Mouse (Mus musculus): ENCODE data around the gene Gpt2. TPM values are rescaled to one million over a fixed set of nuclear protein-coding genes. Genes with fewer than 3 reads are reported as not detected.

Gene Gpt2
- polyA plus RNA-seq, 1 experiment from 2014 or later: 39.1 TPM

- Histone ChIP-seq H3K9me3 (ENCODE audit: control insufficient read depth, low read length) (peaks cover 2% of the 10 kb centered on the region; the same call in 1 of the 2 replicates), H3K9ac (replicated peaks; ENCODE audit: low read depth, low read length) (no peak overlapping the region), H3K27ac (ENCODE audit: low read length) (no peak overlapping the region), H3K36me3 (ENCODE audit: control insufficient read depth, insufficient read depth) (peaks cover 9% of the 10 kb centered on the region), H3K4me3 (replicated peaks; ENCODE audit: low read length) (no peak overlapping the region), H3K4me1 (replicated peaks; ENCODE audit: control insufficient read depth, insufficient read depth, low read length) (no peaks in the 10 kb centered on the region), H3K27me3 (replicated peaks; ENCODE audit: control insufficient read depth, insufficient read depth, low read length) (no peaks in the 10 kb centered on the region), H3K4me2 (ENCODE audit: low read length) (no peak overlapping the region)
- 96% methylated on average over 1 of the region's 1 CpGs for WGBS
- ATAC-seq: no peak
Observed at GRCm38 (mm10) chr8:85530717-85531116, 38.3 kb downstream of the Gpt2 start.

DNA sequence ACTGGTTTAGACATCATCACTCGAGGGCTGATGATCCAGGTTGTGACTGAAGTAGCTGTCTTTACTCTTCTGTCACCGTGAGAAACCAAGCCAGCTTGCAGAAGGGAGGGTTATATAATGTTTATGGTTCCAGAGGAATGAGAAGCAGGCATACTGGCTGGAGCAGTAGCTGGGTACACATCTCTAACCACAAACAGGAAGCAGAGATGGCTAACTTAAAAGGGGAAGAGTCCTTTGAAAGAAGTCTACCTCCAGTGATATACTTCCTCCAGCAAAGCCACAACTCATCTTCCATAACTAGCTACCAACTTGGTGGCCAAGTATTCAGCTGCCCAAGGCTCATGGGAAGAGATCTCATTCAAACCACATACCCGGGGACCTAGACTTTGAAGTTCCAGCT is 39.1 kb downstream of the Gpt2 start:
- Histone ChIP-seq H3K4me3 (replicated peaks; ENCODE audit: low read length) (no peak overlapping the region), H3K36me3 (ENCODE audit: control insufficient read depth, insufficient read depth) (peaks cover 11% of the 10 kb centered on the region; the same call in 1 of the 2 replicates), H3K9me3 (ENCODE audit: control insufficient read depth, low read length) (peaks cover 2% of the 10 kb centered on the region; the same call in 1 of the 2 replicates), H3K27me3 (replicated peaks; ENCODE audit: control insufficient read depth, insufficient read depth, low read length) (no peaks in the 10 kb centered on the region), H3K4me1 (replicated peaks; ENCODE audit: control insufficient read depth, insufficient read depth, low read length) (no peaks in the 10 kb centered on the region), H3K27ac (ENCODE audit: low read length) (no peak overlapping the region), H3K9ac (replicated peaks; ENCODE audit: low read depth, low read length) (no peak overlapping the region), H3K4me2 (ENCODE audit: low read length) (no peak overlapping the region)
- WGBS: 89% methylated on average over 3 of the region's 3 CpGs
- no peak for ATAC-seq

DNA sequence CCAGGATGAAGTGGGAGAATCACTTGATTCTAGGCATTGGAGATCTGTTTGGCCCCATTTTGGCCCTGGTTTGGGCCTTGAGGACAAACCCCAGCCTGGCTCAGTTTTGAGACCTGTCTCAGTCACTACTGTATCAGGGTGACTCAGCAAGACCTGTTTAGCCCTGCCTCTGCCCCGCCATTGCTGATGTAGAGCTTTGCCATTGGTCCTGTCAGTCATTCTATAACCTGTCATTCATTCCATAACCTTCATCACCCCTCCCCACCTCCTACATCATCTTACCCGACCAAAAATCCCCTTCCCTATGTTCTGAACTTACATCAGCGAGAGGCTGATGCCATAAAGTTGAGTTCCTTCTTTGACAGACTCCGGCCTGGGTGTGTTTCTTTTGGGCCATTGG is 40.5 kb downstream of the Gpt2 start:
- H3K36me3 ChIP-seq (ENCODE audit: control insufficient read depth, insufficient read depth): peaks cover 10% of the 10 kb centered on the region
- no peak overlapping the region for H3K9ac ChIP-seq (replicated peaks; ENCODE audit: low read depth, low read length)
- H3K9me3 ChIP-seq (ENCODE audit: control insufficient read depth, low read length): peaks cover 2% of the 10 kb centered on the region; the same call in 1 of the 2 replicates
- no peaks in the 10 kb centered on the region for H3K4me1 ChIP-seq (replicated peaks; ENCODE audit: control insufficient read depth, insufficient read depth, low read length)
- no peak for ATAC-seq
- no peaks in the 10 kb centered on the region for H3K27me3 ChIP-seq (replicated peaks; ENCODE audit: control insufficient read depth, insufficient read depth, low read length)
- no peak overlapping the region for H3K27ac ChIP-seq (ENCODE audit: low read length)
- no peak overlapping the region for H3K4me3 ChIP-seq (replicated peaks; ENCODE audit: low read length)
- H3K4me2 ChIP-seq (ENCODE audit: low read length): no peak overlapping the region
- WGBS: 86% methylated on average over 4 of the region's 4 CpGs

DNA sequence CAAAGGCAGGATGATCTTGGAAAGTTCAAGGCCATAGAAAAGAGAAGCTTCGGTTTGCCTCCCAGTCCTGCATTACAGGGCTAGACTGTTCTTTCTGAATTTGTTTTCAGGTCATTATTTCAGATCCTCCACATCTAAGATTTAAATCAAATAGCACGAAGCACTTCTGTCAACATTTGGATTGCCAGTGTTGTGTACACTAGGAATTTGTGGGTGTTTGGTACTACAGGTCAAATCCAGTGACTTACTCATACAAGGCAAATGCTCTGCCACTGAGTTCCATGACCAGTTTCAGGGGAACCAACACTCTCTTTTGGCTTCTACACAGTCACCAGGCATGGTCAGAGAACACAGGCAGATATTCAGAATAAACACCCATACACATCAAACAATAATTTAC is 41.1 kb downstream of the Gpt2 start:
- peaks cover 2% of the 10 kb centered on the region; the same call in 1 of the 2 replicates for H3K9me3 ChIP-seq (ENCODE audit: control insufficient read depth, low read length)
- H3K27me3 ChIP-seq (replicated peaks; ENCODE audit: control insufficient read depth, insufficient read depth, low read length): no peaks in the 10 kb centered on the region
- no peak overlapping the region for H3K9ac ChIP-seq (replicated peaks; ENCODE audit: low read depth, low read length)
- H3K4me3 ChIP-seq (replicated peaks; ENCODE audit: low read length): no peak overlapping the region
- no peaks in the 10 kb centered on the region for H3K4me1 ChIP-seq (replicated peaks; ENCODE audit: control insufficient read depth, insufficient read depth, low read length)
- H3K36me3 ChIP-seq (ENCODE audit: control insufficient read depth, insufficient read depth): peaks cover 15% of the 10 kb centered on the region
- 97% methylated on average over 2 of the region's 2 CpGs for WGBS
- no peak overlapping the region for H3K27ac ChIP-seq (ENCODE audit: low read length)
- no peak for ATAC-seq
- no peak overlapping the region for H3K4me2 ChIP-seq (ENCODE audit: low read length)

DNA sequence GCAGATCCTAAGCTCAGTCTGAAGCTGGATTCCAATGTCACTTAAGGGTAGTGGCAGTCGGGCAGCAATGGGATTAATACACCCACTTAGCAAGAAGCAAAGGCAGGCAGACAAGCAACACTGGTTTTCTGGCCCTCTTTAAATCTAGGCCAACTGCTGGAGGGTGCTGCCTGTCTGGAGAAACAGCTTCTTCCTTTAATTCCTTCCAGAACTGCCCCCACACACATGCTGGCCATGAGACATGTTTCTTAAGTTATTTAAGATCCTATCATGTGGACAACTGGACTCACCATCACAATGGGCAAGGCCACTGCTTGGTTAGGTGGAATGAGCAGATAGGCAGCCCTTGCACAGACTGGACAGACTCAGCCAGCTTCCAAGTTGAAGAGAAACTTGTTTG is 41.8 kb downstream of the Gpt2 start:
- WGBS: 86% methylated on average over 1 of the region's 1 CpGs

GRCm38 (mm10) chr8:85536332-85536731 is 44.0 kb downstream of the Gpt2 start:
- no peak for ATAC-seq
- no peaks in the 10 kb centered on the region for H3K4me1 ChIP-seq (replicated peaks; ENCODE audit: control insufficient read depth, insufficient read depth, low read length)
- H3K36me3 ChIP-seq (ENCODE audit: control insufficient read depth, insufficient read depth): peaks cover 27% of the 10 kb centered on the region
- WGBS: 96% methylated on average over 2 of the region's 2 CpGs
- no peaks in the 10 kb centered on the region for H3K9me3 ChIP-seq (ENCODE audit: control insufficient read depth, low read length)
- no peak overlapping the region for H3K27ac ChIP-seq (ENCODE audit: low read length)
- no peak overlapping the region for H3K4me2 ChIP-seq (ENCODE audit: low read length)
- H3K4me3 ChIP-seq (replicated peaks; ENCODE audit: low read length): no peak overlapping the region
- H3K9ac ChIP-seq (replicated peaks; ENCODE audit: low read depth, low read length): no peak overlapping the region
- no peaks in the 10 kb centered on the region for H3K27me3 ChIP-seq (replicated peaks; ENCODE audit: control insufficient read depth, insufficient read depth, low read length)

More for the DNA sequence above, 41.8 kb downstream of the Gpt2 start:
- peaks cover 2% of the 10 kb centered on the region; the same call in 1 of the 2 replicates for H3K9me3 ChIP-seq (ENCODE audit: control insufficient read depth, low read length)
- H3K4me2 ChIP-seq (ENCODE audit: low read length): no peak overlapping the region
- H3K27ac ChIP-seq (ENCODE audit: low read length): no peak overlapping the region
- peaks cover 21% of the 10 kb centered on the region for H3K36me3 ChIP-seq (ENCODE audit: control insufficient read depth, insufficient read depth)
- no peak overlapping the region for H3K4me3 ChIP-seq (replicated peaks; ENCODE audit: low read length)
- H3K9ac ChIP-seq (replicated peaks; ENCODE audit: low read depth, low read length): no peak overlapping the region
- no peaks in the 10 kb centered on the region for H3K27me3 ChIP-seq (replicated peaks; ENCODE audit: control insufficient read depth, insufficient read depth, low read length)
- no peak for ATAC-seq
- H3K4me1 ChIP-seq (replicated peaks; ENCODE audit: control insufficient read depth, insufficient read depth, low read length): no peaks in the 10 kb centered on the region

DNA sequence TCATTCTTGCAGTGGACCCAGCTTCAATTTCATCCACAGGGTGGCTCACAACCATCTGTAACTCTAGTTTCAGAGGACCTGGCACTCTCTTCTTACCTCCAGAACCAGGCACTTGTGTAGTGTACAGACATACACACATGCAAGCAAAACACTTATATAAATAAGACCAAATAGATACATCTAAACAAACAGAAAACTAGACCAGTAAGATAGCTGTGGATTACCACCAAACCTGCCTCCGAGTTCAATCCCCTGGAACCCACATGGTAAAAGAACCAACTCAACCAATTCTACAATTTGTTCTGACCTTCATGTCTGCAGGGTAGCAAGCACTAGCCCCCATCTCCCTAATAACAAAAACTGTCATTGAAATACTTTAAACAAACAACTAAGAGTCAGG is 59.6 kb downstream of the Gpt2 start:
- ATAC-seq: no peak
- peaks cover 28% of the 10 kb centered on the region for H3K36me3 ChIP-seq (ENCODE audit: control insufficient read depth, insufficient read depth)
- no peaks in the 10 kb centered on the region for H3K9me3 ChIP-seq (ENCODE audit: control insufficient read depth, low read length)
- no peaks in the 10 kb centered on the region for H3K27me3 ChIP-seq (replicated peaks; ENCODE audit: control insufficient read depth, insufficient read depth, low read length)
- H3K4me3 ChIP-seq (replicated peaks; ENCODE audit: low read length): no peak overlapping the region
- H3K27ac ChIP-seq (ENCODE audit: low read length): no peak overlapping the region
- no peak overlapping the region for H3K4me2 ChIP-seq (ENCODE audit: low read length)
- H3K4me1 ChIP-seq (replicated peaks; ENCODE audit: control insufficient read depth, insufficient read depth, low read length): peaks cover 8% of the 10 kb centered on the region
- H3K9ac ChIP-seq (replicated peaks; ENCODE audit: low read depth, low read length): no peak overlapping the region
- WGBS: 86% methylated on average over 1 of the region's 1 CpGs

DNA sequence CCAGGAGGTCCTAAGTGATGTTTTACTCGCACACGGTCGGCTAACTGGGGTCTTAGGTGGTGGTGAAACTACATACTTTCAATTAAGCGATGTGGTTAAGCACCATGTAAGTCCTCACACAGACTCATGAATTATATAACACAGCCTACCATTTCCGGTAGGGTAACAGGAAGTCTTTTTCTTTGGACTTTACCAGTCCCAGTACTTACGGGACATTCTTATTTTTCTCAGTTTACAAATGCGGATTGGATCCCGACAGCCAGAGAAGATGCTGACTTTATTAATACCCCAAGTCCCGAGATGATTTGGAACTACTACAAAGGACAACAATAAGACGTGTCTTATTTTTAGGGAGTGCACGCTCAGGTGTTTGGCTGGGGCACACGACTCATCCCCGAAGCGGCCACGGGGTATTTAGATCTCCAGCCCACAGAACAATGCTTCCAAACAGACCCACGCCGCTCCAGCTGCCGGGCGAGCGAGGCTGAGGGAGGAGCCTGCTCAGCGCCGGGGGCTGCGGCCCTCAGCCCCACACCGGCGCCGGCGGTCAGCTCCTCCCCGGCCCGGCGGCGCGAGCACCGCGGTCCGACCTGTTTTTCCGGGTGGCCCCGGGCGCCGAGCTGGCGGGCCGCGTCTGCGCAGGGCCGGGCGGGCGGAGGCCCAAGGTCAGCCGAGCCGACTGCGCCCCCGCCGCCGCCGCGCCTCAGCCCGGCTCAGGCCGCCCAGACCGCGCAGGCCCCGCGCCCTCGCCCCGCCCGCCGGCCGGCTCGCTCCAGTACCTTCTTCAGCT is 62.2 kb downstream of the Gpt2 start:
- WGBS: under 1% methylated on average over 60 of the region's 66 CpGs
- Histone ChIP-seq H3K4me2 (ENCODE audit: low read length) (peak overlapping the region; percentile 89), H3K9me3 (ENCODE audit: control insufficient read depth, low read length) (no peaks in the 10 kb centered on the region), H3K4me3 (replicated peaks; ENCODE audit: low read length) (peak overlapping the region; percentile 86), H3K27ac (ENCODE audit: low read length) (peak overlapping the region; percentile 84), H3K27me3 (replicated peaks; ENCODE audit: control insufficient read depth, insufficient read depth, low read length) (no peaks in the 10 kb centered on the region), H3K9ac (replicated peaks; ENCODE audit: low read depth, low read length) (peak overlapping the region; percentile 77), H3K36me3 (ENCODE audit: control insufficient read depth, insufficient read depth) (peaks cover 11% of the 10 kb centered on the region), H3K4me1 (replicated peaks; ENCODE audit: control insufficient read depth, insufficient read depth, low read length) (peaks cover 8% of the 10 kb centered on the region)
- peak; percentile 84 for ATAC-seq

DNA sequence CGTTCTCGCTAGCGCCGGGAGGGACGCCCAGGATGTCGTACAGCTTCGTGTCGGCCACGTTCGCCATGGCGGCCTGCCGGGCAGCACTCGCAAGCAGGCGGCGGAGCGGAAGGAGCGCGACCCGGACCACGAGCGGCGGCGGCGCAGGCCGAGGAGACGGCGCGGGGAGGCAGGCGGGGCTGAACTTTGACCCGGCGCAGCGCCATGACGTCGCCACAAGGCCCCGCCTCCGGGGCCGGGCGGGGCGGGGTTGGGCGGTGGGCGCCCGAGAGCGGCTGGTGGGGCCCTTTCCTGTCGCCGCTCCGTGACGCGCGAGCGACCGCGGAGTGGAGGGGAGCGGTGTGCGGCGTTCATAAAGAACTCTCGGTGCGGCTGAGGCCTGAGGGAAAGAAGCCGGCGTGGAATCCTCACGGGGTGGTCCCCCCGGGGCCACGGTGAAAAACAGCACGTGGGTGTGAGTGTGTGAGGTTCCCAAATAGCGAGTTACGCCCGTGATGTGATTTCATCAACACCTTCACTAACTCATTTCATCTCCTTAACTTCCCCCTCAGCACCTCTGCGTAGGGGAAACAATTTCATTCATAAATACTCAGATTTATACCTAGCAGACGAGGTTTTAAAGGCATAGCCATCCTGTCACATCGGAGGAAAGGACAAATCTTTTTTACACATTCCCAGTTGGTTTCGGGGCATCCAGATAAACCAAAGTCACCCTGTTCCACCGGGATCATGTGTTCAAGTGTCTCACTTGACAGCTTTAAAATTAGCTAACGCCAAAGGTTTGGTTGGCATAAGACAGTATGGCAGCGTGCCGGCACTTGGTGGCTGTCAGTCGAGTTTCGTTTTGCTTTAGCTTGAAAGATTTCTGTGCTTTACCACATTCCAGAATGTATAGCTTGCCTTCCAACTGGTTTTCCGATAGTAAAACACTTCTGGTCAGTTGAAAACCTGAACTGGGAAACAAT is 63.1 kb downstream of the Gpt2 start, which contains the start of gene Dnaja2:
TSS of gene Dnaja2 (minus strand) at position 164 of the 965 bp plus-strand sequence.
- 1% methylated on average over 74 of the region's 77 CpGs for WGBS
- peaks cover 8% of the 10 kb centered on the region for H3K4me1 ChIP-seq (replicated peaks; ENCODE audit: control insufficient read depth, insufficient read depth, low read length)
- peaks cover 11% of the 10 kb centered on the region for H3K36me3 ChIP-seq (ENCODE audit: control insufficient read depth, insufficient read depth)
- H3K4me2 ChIP-seq (ENCODE audit: low read length): peak within 1 kb of the TSS; percentile 89
- peak within 1 kb of the TSS; percentile 86 for H3K4me3 ChIP-seq (replicated peaks; ENCODE audit: low read length)
- no peaks in the 10 kb centered on the region for H3K27me3 ChIP-seq (replicated peaks; ENCODE audit: control insufficient read depth, insufficient read depth, low read length)
- peak within 1 kb of the TSS; percentile 77 for H3K9ac ChIP-seq (replicated peaks; ENCODE audit: low read depth, low read length)
- H3K27ac ChIP-seq (ENCODE audit: low read length): peak within 1 kb of the TSS; percentile 84
- H3K9me3 ChIP-seq (ENCODE audit: control insufficient read depth, low read length): no peaks in the 10 kb centered on the region
- ATAC-seq: peak; percentile 94

All from forebrain, embryonic 16.5 days (tissue).